Mouse (Mus musculus) common myeloid progenitor, adult 5-6 weeks (primary cell): ENCODE measurements at regions not wholly inside any gene's neighbourhood (a gene's known extent, or its start where the extent isn't known, plus 50 kb on each side); places are given as distances from the start of the nearest gene placed in this dataset.
A peak's percentile ranks its signal among the peaks of the same experiment; 100 is the strongest.

Experiments
- ATAC-seq: replicated peaks from 2 replicates; pipeline ENCODE4 v1.8.0; 2016; ENCODE audit warnings: low read depth, mild to moderate bottlenecking, moderate TSS enrichment, inconsistent platforms; ENCODE audit not compliant: poor library complexity, severe bottlenecking

GRCm38 (mm10) chr9:43972290-43972689, 70.9 kb upstream of the Thy1 start:
- peak; percentile 65 for ATAC-seq

DNA sequence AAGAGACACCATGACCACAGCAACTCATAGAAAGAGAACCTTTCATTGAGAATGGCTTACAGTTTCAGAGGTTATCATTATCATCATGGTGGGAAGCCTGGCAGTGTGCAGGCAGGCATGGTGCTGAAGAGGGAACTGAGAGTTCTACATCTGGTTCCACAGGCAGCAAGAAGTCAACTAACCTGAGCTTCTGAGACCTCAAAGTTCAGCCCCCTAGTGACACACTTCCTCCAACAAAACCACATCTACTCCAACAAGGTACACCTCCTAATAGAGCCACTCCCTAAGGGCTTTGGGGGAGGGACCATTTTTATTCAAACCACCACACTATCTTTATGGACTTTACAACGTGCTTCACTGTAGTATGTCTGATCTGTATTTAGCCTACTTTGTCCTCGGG, 67.8 kb upstream of the Thy1 start:
- ATAC-seq = 0 out of 2 replicates have a peak, but pooled peaks have one; percentile 23

DNA sequence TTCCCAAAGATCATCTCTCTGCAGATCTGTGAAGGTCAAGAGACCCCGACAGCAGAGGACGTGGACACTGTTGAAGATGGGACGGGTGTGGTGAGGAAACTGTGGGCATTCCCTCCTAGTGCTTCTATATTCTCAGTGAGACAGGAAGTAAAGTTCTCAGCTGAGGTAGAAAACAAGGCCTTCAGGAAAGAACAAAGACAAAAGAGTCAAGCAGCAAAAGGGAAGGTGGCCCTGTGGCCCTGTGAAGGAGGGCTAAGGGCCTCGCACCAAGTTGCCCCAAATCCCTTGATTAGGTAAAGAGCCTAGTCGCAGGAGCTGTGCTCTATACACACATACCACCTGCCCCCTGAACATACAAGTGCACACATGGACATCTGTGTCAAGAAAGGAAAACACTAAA, 66.8 kb upstream of the Thy1 start:
- ATAC-seq = no peak

- no peak for ATAC-seq
These were observed 65.4 kb upstream of the Thy1 start for GRCm38 (mm10) chr9:43977773-43978172.

GRCm38 (mm10) chr9:43981376-43981775, 61.8 kb upstream of the Thy1 start:
- no peak for ATAC-seq

- ATAC-seq = no peak
These were observed 60.8 kb upstream of the Thy1 start for GRCm38 (mm10) chr9:43982359-43982889.

DNA sequence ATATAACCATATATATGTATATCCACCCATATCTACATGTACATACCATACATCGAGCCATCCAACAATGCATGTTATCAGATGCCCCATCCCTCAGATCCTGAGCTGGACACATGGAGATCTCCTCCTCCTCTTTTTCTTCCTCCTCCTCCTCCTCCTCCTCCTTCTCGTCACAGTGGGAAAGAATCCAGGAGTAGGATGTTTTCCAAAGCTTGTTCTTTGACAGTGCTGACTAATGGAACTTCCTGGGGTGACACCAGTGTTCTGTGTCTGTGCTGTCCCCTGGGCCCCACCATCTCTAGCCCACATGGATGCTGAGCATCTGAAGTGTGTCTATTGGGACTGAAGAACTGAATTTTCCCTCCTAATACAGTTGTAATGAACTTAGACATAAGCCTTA, 60.0 kb upstream of the Thy1 start:
- no peak for ATAC-seq

- peak; percentile 83 for ATAC-seq
These were observed 58.8 kb upstream of the Thy1 start for GRCm38 (mm10) chr9:43984181-43985062.

GRCm38 (mm10) chr9:43987957-43988356, 55.2 kb upstream of the Thy1 start:
- ATAC-seq = no peak

DNA sequence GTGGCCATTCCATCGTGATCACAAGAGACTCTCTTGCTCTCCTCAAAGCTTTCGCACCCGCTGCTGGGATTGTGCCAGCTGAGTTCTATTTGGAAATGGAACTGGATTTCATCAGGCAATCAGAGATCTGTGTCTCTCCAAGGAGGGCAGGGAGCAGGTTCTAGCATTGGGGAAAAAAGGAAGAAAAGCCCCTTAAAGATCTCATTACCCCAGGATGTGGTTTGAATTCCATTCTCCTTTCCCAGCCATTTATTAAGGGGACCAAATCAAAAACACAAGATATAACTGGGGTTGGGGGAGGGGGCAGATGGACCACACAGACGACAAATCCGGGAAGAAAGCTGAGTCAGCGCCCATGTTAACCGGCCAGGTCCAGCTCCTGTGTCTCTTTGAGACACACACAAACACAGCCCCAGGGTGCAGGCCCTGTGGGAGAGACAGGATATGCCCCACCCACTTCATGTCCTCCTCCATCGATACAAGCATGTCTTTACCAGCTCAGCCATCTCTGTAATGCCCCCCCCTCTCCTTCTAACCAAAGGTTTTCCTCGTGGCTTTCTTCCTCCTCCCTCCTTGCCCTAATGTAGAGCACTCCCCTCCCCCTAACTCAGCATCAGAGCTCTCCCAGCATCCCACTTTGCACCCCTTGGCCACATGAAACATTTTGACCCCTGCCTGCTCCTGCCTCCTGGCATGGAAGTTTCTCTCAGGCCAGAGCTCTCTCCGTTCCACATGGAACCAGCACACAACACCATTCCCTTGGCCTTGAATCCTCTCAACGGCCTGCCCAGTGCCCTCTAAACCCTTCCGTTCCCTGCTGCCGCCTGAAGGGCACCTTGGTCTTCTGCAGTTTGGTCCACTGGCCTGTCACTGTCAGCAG, 54.0 kb upstream of the Thy1 start:
- no peak for ATAC-seq

- no peak for ATAC-seq
These were observed 53.1 kb upstream of the Thy1 start for GRCm38 (mm10) chr9:43990124-43990523.

DNA sequence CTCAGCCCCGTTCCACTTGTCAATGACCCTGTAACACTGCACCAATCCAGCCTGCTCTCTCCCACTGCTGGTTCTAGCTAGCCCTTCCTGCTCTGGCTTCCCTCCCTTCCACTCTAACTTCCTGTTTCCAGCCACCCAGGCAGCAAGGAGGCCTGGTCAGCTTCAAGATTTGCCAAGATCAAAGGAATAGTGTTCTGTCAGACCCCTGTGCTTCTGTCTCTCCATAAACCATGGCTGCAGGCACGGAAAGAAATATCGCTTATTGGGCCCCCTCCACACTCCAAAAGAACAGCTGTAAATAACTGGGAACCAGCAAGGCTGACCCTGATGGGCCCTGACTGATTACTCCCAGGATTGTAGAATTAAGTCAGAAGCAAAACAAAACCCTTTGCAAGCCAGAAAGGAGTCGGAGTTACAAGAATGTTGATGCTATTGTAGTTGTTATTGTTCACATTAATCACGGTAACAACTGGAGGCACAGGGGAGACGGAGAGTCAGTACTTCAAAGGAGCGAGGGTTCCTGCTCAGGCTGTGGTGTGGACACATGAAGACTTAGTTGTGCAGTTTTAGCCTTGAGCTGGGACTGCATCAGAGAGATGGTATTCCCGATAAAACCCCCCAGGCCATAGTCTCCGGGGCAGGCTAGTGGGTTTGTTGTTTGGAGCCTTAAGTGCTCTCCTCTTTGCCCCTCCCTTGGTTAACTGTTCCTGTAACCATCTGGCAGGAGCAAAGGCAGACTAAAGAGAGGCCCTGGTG, 49.8 kb upstream of the Thy1 start:
- no peak for ATAC-seq
